Mouse (Mus musculus): ENCODE results near the gene Ssbp2. TPM values are rescaled to one million over a fixed set of nuclear protein-coding genes. Genes with fewer than 3 reads are reported as not detected.

Ssbp2 gene
- polyA plus RNA-seq, 1 experiment, result 125 TPM

DNA sequence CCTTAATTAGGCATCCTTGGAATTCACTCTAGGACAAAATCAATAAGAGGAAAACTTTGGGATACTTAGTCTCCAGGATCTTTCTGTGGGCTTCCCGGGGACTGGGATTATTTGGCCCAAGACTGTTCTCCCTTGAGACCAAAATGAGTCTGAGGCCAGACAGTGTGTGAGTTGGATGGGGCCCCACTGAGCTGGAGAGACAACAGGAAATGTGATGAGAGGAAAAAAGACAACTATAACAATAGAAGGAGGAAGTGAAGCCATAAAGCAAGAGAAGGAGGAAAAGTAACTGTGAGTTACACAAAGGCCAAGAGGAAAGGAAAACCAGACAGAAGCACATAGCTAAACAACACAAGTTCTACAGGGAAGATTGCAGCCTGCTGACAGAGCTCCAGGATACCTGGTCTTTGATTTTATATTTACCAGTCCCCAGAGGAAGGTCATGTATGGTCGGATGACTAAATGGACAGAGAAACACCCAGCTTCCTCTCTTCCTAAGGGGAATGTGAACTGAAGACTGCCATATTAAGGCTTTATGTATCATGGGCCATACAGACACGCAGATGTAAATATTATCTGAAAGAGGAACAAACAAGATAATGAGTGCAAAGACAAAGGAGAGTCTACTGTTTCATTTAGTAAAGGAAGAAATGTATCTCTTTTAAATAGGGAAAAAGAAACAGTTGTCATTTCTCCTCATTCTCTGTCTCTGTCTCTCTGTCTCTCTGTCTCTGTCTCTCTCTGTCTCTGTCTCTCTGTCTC, 8.5 kb upstream of the Ssbp2 start:
- WGBS, result 83% methylated on average over 3 of the region's 3 CpGs
- H3K4me1 ChIP-seq (replicated peaks; ENCODE audit: control insufficient read depth, insufficient read depth, low read length), result peaks cover 8% of the 10 kb centered on the region
- H3K36me3 ChIP-seq (ENCODE audit: control insufficient read depth, insufficient read depth, low read length), result no peaks in the 10 kb centered on the region
- H3K27me3 ChIP-seq (ENCODE audit: control insufficient read depth, insufficient read depth, low read length), result no peaks in the 10 kb centered on the region
- no peak for DNase-seq
- no peak overlapping the region for H3K27ac ChIP-seq (ENCODE audit: control insufficient read depth, insufficient read depth, low read length)
- H3K4me3 ChIP-seq (ENCODE audit: control insufficient read depth, insufficient read depth, low read length), result no peak overlapping the region
- TF ChIP-seq POLR2A (IDR thresholded peaks at IDR 0.05; ENCODE audit: control insufficient read depth, extremely low read depth, insufficient read depth, low read length, poor library complexity), result no peak
- TF ChIP-seq CTCF (IDR thresholded peaks at IDR 0.05; ENCODE audit: borderline replicate concordance, control insufficient read depth, extremely low read depth, insufficient read depth, low read length, poor library complexity), result no peak

DNA sequence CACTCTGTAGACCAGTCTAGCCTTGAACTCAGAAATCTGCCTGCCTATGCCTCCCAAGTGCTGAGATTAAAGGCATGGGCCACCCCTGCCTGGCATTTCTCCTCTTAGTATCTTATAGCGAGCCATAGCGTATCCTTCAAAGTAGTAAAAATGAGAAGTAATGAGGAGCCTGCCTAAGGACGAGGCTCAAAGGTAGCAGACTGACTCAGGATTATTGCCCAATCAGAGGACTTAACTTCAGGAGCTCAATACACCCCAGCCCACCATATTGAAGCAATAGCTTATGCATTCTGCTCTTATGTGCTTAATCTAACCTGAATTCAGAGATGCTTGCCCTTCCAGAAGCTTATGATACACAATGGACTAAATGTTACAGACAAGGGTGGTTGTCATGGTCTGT, 7.8 kb upstream of the Ssbp2 start:
- Histone ChIP-seq H3K27me3 (ENCODE audit: control insufficient read depth, insufficient read depth, low read length) (no peaks in the 10 kb centered on the region), H3K27ac (ENCODE audit: control insufficient read depth, insufficient read depth, low read length) (no peak overlapping the region), H3K4me3 (ENCODE audit: control insufficient read depth, insufficient read depth, low read length) (no peak overlapping the region), H3K36me3 (ENCODE audit: control insufficient read depth, insufficient read depth, low read length) (no peaks in the 10 kb centered on the region), H3K4me1 (replicated peaks; ENCODE audit: control insufficient read depth, insufficient read depth, low read length) (peaks cover 8% of the 10 kb centered on the region)
- TF ChIP-seq CTCF (IDR thresholded peaks at IDR 0.05; ENCODE audit: borderline replicate concordance, control insufficient read depth, extremely low read depth, insufficient read depth, low read length, poor library complexity) (no peak), POLR2A (IDR thresholded peaks at IDR 0.05; ENCODE audit: control insufficient read depth, extremely low read depth, insufficient read depth, low read length, poor library complexity) (no peak)
- 95% methylated on average over 3 of the region's 3 CpGs for WGBS
- DNase-seq, result no peak

DNA sequence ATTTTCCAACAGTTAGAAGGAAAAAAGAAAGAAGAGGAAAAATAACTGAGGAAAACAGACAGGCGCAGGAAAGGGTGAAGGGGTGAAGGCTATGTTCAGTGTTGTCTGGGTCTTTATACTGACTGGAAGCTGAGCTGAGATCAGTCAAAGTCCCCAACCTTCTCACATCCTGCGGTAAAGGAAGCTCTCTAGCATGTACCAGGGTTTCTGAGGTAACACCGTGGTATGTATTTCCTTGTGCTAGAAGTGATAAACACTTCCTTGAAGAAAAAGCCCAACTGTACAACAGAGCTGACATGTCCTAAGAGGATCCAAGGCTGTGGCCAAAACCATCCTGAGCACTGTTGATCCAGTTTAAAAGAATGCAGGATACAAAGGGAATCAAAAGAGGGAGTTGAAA, 6.8 kb upstream of the Ssbp2 start:
- TF ChIP-seq POLR2A (IDR thresholded peaks at IDR 0.05; ENCODE audit: control insufficient read depth, extremely low read depth, insufficient read depth, low read length, poor library complexity) (no peak), CTCF (IDR thresholded peaks at IDR 0.05; ENCODE audit: borderline replicate concordance, control insufficient read depth, extremely low read depth, insufficient read depth, low read length, poor library complexity) (no peak)
- no peak for DNase-seq
- WGBS, result 13% methylated on average over 3 of the region's 3 CpGs

DNA sequence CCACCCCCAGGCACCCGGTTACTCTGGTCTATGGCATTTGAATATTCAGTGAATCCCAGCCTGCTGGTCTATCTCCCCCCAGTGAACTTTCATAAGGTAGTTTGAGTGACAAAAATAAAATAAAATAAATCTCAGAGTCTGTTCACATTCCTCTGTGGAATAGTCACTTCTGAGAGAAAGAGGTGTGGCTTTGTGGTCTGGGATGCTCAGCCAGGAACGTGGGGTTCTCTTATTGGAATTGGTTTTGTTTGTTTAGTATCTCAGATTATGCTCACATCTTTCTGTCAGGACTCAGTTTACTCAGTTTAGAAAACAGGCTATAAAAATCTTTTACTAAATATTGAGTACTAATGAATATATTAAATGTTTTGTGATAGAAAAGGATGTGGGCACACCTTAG, 4.0 kb upstream of the Ssbp2 start:
- H3K4me3 ChIP-seq (ENCODE audit: control insufficient read depth, insufficient read depth, low read length), result no peak overlapping the region
- TF ChIP-seq POLR2A (IDR thresholded peaks at IDR 0.05; ENCODE audit: control insufficient read depth, extremely low read depth, insufficient read depth, low read length, poor library complexity), result no peak
- TF ChIP-seq CTCF (IDR thresholded peaks at IDR 0.05; ENCODE audit: borderline replicate concordance, control insufficient read depth, extremely low read depth, insufficient read depth, low read length, poor library complexity), result no peak
- peaks cover 13% of the 10 kb centered on the region for H3K4me1 ChIP-seq (replicated peaks; ENCODE audit: control insufficient read depth, insufficient read depth, low read length)
- no peaks in the 10 kb centered on the region for H3K27me3 ChIP-seq (ENCODE audit: control insufficient read depth, insufficient read depth, low read length)
- 84% methylated on average over 2 of the region's 2 CpGs for WGBS
- H3K27ac ChIP-seq (ENCODE audit: control insufficient read depth, insufficient read depth, low read length), result no peak overlapping the region
- DNase-seq, result no peak
- H3K36me3 ChIP-seq (ENCODE audit: control insufficient read depth, insufficient read depth, low read length), result no peaks in the 10 kb centered on the region

More for the DNA sequence above, 6.8 kb upstream of the Ssbp2 start:
- H3K36me3 ChIP-seq (ENCODE audit: control insufficient read depth, insufficient read depth, low read length), result no peaks in the 10 kb centered on the region
- H3K4me3 ChIP-seq (ENCODE audit: control insufficient read depth, insufficient read depth, low read length), result no peak overlapping the region
- H3K27ac ChIP-seq (ENCODE audit: control insufficient read depth, insufficient read depth, low read length), result peak overlapping the region; percentile 76
- peaks cover 8% of the 10 kb centered on the region for H3K4me1 ChIP-seq (replicated peaks; ENCODE audit: control insufficient read depth, insufficient read depth, low read length)
- no peaks in the 10 kb centered on the region for H3K27me3 ChIP-seq (ENCODE audit: control insufficient read depth, insufficient read depth, low read length)

DNA sequence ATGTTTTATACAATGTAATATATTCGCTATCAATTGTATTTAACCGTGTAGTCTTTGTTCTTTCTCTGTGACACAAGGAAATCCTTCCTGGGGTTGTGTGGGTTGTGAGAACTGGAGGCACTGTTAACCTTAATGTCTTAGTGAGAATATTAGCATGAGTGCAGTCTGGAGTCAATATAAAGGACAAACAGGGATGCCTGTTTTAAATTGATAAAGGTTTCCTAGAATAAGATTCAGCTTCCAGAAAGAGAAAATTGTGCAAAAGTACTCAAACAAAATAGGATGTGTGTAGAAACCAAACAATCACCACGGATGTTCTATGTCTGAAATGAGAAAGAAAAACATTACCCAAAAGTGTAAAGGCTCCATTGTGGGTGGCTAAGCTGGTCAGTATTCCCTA, 3.3 kb upstream of the Ssbp2 start:
- Histone ChIP-seq H3K36me3 (ENCODE audit: control insufficient read depth, insufficient read depth, low read length) (no peaks in the 10 kb centered on the region), H3K4me1 (replicated peaks; ENCODE audit: control insufficient read depth, insufficient read depth, low read length) (peaks cover 11% of the 10 kb centered on the region), H3K27ac (ENCODE audit: control insufficient read depth, insufficient read depth, low read length) (no peak overlapping the region), H3K27me3 (ENCODE audit: control insufficient read depth, insufficient read depth, low read length) (no peaks in the 10 kb centered on the region), H3K4me3 (ENCODE audit: control insufficient read depth, insufficient read depth, low read length) (no peak overlapping the region)
- no peak for DNase-seq
- TF ChIP-seq CTCF (IDR thresholded peaks at IDR 0.05; ENCODE audit: borderline replicate concordance, control insufficient read depth, extremely low read depth, insufficient read depth, low read length, poor library complexity), result no peak
- WGBS, result 73% methylated on average over 3 of the region's 3 CpGs

DNA sequence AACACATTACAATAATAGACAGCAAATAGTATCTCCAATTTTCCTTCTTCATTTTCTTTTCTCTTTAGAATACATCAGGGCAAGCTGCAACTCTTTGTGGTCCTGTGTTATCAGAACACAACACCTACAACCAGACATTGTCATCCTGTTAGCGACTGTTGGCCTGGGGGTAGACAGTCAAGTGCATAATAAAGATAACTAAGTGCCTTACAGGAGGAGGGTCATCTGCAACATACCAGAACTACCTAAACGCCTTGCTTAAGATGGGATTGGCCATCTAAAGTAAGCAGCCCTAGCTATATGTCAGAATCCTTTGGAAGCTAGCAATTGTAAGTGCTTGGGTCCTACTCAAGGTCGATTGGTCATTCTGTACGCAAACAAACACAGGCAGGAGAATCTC, 2.1 kb upstream of the Ssbp2 start:
- Histone ChIP-seq H3K4me1 (replicated peaks; ENCODE audit: control insufficient read depth, insufficient read depth, low read length) (peaks cover 11% of the 10 kb centered on the region), H3K27ac (ENCODE audit: control insufficient read depth, insufficient read depth, low read length) (no peak overlapping the region), H3K36me3 (ENCODE audit: control insufficient read depth, insufficient read depth, low read length) (no peaks in the 10 kb centered on the region), H3K27me3 (ENCODE audit: control insufficient read depth, insufficient read depth, low read length) (no peaks in the 10 kb centered on the region), H3K4me3 (ENCODE audit: control insufficient read depth, insufficient read depth, low read length) (no peak overlapping the region)
- TF ChIP-seq POLR2A (IDR thresholded peaks at IDR 0.05; ENCODE audit: control insufficient read depth, extremely low read depth, insufficient read depth, low read length, poor library complexity) (no peak), CTCF (IDR thresholded peaks at IDR 0.05; ENCODE audit: borderline replicate concordance, control insufficient read depth, extremely low read depth, insufficient read depth, low read length, poor library complexity) (no peak)
- DNase-seq, result no peak
- 98% methylated on average over 4 of the region's 4 CpGs for WGBS

DNA sequence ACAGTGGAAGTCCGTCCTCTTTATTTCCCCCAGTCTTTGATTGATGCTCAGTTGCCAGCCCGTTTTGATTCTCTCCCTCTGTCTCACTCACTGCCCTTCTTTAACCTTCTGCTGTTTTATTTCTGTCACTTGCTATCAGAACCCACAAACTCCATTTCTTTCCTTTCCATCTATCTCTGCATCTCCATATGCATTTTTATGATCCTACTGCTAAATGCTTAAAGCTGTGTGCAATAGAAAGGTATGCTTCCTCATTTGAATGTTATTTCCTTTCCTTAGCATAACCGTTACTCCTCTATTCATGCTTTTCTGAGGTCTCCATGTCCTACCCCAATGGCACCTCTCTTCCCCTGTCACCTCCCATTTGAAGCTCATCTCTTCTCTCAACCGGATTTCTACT, 594 bp upstream of the Ssbp2 start:
- Histone ChIP-seq H3K36me3 (ENCODE audit: control insufficient read depth, insufficient read depth, low read length) (no peaks in the 10 kb centered on the region), H3K4me3 (ENCODE audit: control insufficient read depth, insufficient read depth, low read length) (no peak overlapping the region), H3K27ac (ENCODE audit: control insufficient read depth, insufficient read depth, low read length) (peak overlapping the region; percentile 68; the same call in 1 of the 2 replicates), H3K4me1 (replicated peaks; ENCODE audit: control insufficient read depth, insufficient read depth, low read length) (peaks cover 5% of the 10 kb centered on the region), H3K27me3 (ENCODE audit: control insufficient read depth, insufficient read depth, low read length) (no peaks in the 10 kb centered on the region)
- no peak for DNase-seq
- WGBS, result 48% methylated on average over 4 of the region's 4 CpGs
- TF ChIP-seq POLR2A (IDR thresholded peaks at IDR 0.05; ENCODE audit: control insufficient read depth, extremely low read depth, insufficient read depth, low read length, poor library complexity), result no peak
- TF ChIP-seq CTCF (IDR thresholded peaks at IDR 0.05; ENCODE audit: borderline replicate concordance, control insufficient read depth, extremely low read depth, insufficient read depth, low read length, poor library complexity), result no peak

Data from thymus, adult 2 months (tissue).